Mouse (Mus musculus): Measurements from ENCODE around the gene Bin2. TPM values are rescaled to one million over a fixed set of nuclear protein-coding genes. Genes with fewer than 3 reads are reported as not detected.

The Bin2 gene
- 5.7 and 6.4 TPM in 2 replicates for polyA plus RNA-seq (2014; fragmentation: Nextera tagmentation; extraction: Ambion mirVana)

DNA sequence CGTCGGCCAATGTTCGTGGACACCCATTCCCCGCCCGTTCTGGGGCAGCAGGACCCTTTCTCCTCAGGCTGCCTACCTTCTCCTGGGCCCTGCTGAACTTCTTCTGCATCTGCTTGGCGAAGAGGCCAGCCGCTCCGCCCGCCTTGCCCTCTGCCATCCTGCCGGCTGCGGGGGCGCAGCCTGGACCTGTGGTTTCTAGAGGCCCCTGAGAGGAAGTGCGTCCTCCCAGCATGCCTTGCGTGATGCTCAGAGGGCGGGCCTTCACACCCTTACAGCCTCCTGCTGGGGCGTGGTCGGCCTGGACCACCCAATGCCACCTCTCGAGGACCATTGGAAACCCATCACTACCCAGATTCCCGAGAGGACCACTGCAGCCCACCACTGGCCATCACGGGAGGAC is at the start of gene Bin2:
Gene Bin2, minus strand, starts transcription at position 217 of the 400 bp plus-strand sequence.
- WGBS: 91% methylated on average over 20 of the region's 20 CpGs
- Histone ChIP-seq H3K4me2 (ENCODE audit: low read length) (no peak within 1 kb of the TSS), H3K4me3 (ENCODE audit: low read depth, low read length) (no peak within 1 kb of the TSS), H3K9ac (ENCODE audit: low read length) (no peak within 1 kb of the TSS), H3K9me3 (ENCODE audit: control insufficient read depth, low read length) (no peaks in the 10 kb centered on the region), H3K27ac (ENCODE audit: low read depth) (no peak within 1 kb of the TSS), H3K27me3 (replicated peaks; ENCODE audit: control insufficient read depth, insufficient read depth, low read length) (no peaks in the 10 kb centered on the region), H3K4me1 (replicated peaks; ENCODE audit: control insufficient read depth, insufficient read depth, low read length) (peaks cover 25% of the 10 kb centered on the region), H3K36me3 (ENCODE audit: control insufficient read depth, insufficient read depth, low read length) (no peaks in the 10 kb centered on the region)
- ATAC-seq (replicated peaks; ENCODE audit: low FRiP score, low TSS enrichment, low read depth) (no peak), DNase-seq (ENCODE audit: low spot score) (no peak)

DNA sequence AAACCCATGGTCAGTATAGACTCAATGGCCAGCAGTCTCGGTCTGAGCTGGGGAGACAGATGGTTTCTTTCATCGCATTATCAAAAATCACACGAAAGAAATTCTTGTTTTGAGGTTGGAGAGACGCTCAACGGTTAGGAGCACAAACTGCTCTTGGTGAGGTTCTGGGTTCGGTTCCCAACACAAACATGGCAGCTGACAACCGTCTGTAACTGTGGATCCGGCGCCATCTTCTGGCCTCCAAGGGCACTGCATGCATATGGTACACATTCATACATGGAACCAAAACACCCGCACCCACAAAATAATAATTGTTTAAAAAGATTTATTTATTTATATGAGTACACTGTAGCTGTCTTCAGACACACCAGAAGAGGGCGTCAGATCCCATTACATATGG is 49.2 kb upstream of the Bin2 start:
- Histone ChIP-seq H3K9me3 (ENCODE audit: control insufficient read depth, low read length) (no peaks in the 10 kb centered on the region), H3K4me1 (replicated peaks; ENCODE audit: control insufficient read depth, insufficient read depth, low read length) (no peaks in the 10 kb centered on the region)
- WGBS: 79% methylated on average over 11 of the region's 11 CpGs

GRCm38 (mm10) chr15:100717933-100718332 is 48.6 kb upstream of the Bin2 start:
- Histone ChIP-seq H3K4me3 (ENCODE audit: low read depth, low read length) (no peak overlapping the region), H3K27me3 (replicated peaks; ENCODE audit: control insufficient read depth, insufficient read depth, low read length) (no peaks in the 10 kb centered on the region), H3K9ac (ENCODE audit: low read length) (no peak overlapping the region), H3K4me1 (replicated peaks; ENCODE audit: control insufficient read depth, insufficient read depth, low read length) (no peaks in the 10 kb centered on the region), H3K9me3 (ENCODE audit: control insufficient read depth, low read length) (no peaks in the 10 kb centered on the region), H3K27ac (ENCODE audit: low read depth) (no peak overlapping the region), H3K4me2 (ENCODE audit: low read length) (no peak overlapping the region), H3K36me3 (ENCODE audit: control insufficient read depth, insufficient read depth, low read length) (no peaks in the 10 kb centered on the region)
- ATAC-seq (replicated peaks; ENCODE audit: low FRiP score, low TSS enrichment, low read depth) (no peak), DNase-seq (ENCODE audit: low spot score) (no peak)
- WGBS: 78% methylated on average over 6 of the region's 6 CpGs

More for the DNA sequence above, 49.2 kb upstream of the Bin2 start:
- Histone ChIP-seq H3K4me3 (ENCODE audit: low read depth, low read length) (no peak overlapping the region), H3K4me2 (ENCODE audit: low read length) (no peak overlapping the region), H3K27me3 (replicated peaks; ENCODE audit: control insufficient read depth, insufficient read depth, low read length) (no peaks in the 10 kb centered on the region), H3K9ac (ENCODE audit: low read length) (no peak overlapping the region), H3K27ac (ENCODE audit: low read depth) (no peak overlapping the region), H3K36me3 (ENCODE audit: control insufficient read depth, insufficient read depth, low read length) (no peaks in the 10 kb centered on the region)
- DNase-seq (ENCODE audit: low spot score) (no peak), ATAC-seq (replicated peaks; ENCODE audit: low FRiP score, low TSS enrichment, low read depth) (no peak)

GRCm38 (mm10) chr15:100715399-100715993 is 46.1 kb upstream of the Bin2 start:
- H3K27ac ChIP-seq (ENCODE audit: low read depth): no peak overlapping the region
- no peak overlapping the region for H3K4me3 ChIP-seq (ENCODE audit: low read depth, low read length)
- H3K27me3 ChIP-seq (replicated peaks; ENCODE audit: control insufficient read depth, insufficient read depth, low read length): no peaks in the 10 kb centered on the region
- H3K4me2 ChIP-seq (ENCODE audit: low read length): no peak overlapping the region
- no peaks in the 10 kb centered on the region for H3K36me3 ChIP-seq (ENCODE audit: control insufficient read depth, insufficient read depth, low read length)
- ATAC-seq (replicated peaks; ENCODE audit: low FRiP score, low TSS enrichment, low read depth) (no peak), DNase-seq (ENCODE audit: low spot score) (no peak)
- 78% methylated on average over 9 of the region's 9 CpGs for WGBS
- no peak overlapping the region for H3K9ac ChIP-seq (ENCODE audit: low read length)
- H3K4me1 ChIP-seq (replicated peaks; ENCODE audit: control insufficient read depth, insufficient read depth, low read length): no peaks in the 10 kb centered on the region
- no peaks in the 10 kb centered on the region for H3K9me3 ChIP-seq (ENCODE audit: control insufficient read depth, low read length)

- H3K36me3 ChIP-seq (ENCODE audit: control insufficient read depth, insufficient read depth, low read length): no peaks in the 10 kb centered on the region
- ATAC-seq (replicated peaks; ENCODE audit: low FRiP score, low TSS enrichment, low read depth): no peak
- no peaks in the 10 kb centered on the region for H3K4me1 ChIP-seq (replicated peaks; ENCODE audit: control insufficient read depth, insufficient read depth, low read length)
- no peak overlapping the region for H3K4me3 ChIP-seq (ENCODE audit: low read depth, low read length)
- no peak for DNase-seq (ENCODE audit: low spot score)
- WGBS: 87% methylated on average over 8 of the region's 8 CpGs
- no peak overlapping the region for H3K27ac ChIP-seq (ENCODE audit: low read depth)
- no peak overlapping the region for H3K4me2 ChIP-seq (ENCODE audit: low read length)
- no peaks in the 10 kb centered on the region for H3K27me3 ChIP-seq (replicated peaks; ENCODE audit: control insufficient read depth, insufficient read depth, low read length)
- no peak overlapping the region for H3K9ac ChIP-seq (ENCODE audit: low read length)
- H3K9me3 ChIP-seq (ENCODE audit: control insufficient read depth, low read length): no peaks in the 10 kb centered on the region
Observed at GRCm38 (mm10) chr15:100714470-100714869, 45.1 kb upstream of the Bin2 start.

DNA sequence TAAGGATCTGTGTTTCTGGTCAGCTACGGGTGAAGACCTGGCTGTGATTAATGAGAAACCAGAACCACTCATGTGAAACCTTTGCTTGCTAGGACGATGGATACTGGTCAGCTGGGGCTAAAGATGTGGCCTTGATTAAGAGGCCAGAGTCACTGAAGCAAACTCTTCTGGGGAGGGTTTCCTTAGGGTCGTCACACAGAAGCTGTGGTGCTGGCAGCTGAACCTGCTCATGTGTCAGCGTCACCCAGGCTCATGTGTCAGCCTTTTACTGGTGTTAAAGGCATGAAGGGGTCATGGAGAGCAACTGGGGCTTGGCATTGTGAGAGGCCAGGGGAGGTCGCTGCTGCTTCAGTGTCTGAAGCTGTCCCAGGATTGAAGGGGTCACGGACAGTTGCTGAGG is 41.5 kb upstream of the Bin2 start:
- no peaks in the 10 kb centered on the region for H3K4me1 ChIP-seq (replicated peaks; ENCODE audit: control insufficient read depth, insufficient read depth, low read length)
- H3K36me3 ChIP-seq (ENCODE audit: control insufficient read depth, insufficient read depth, low read length): no peaks in the 10 kb centered on the region
- no peaks in the 10 kb centered on the region for H3K27me3 ChIP-seq (replicated peaks; ENCODE audit: control insufficient read depth, insufficient read depth, low read length)
- ATAC-seq (replicated peaks; ENCODE audit: low FRiP score, low TSS enrichment, low read depth): no peak
- no peak overlapping the region for H3K4me2 ChIP-seq (ENCODE audit: low read length)
- H3K27ac ChIP-seq (ENCODE audit: low read depth): no peak overlapping the region
- DNase-seq (ENCODE audit: low spot score): no peak
- no peaks in the 10 kb centered on the region for H3K9me3 ChIP-seq (ENCODE audit: control insufficient read depth, low read length)
- H3K9ac ChIP-seq (ENCODE audit: low read length): no peak overlapping the region
- no peak overlapping the region for H3K4me3 ChIP-seq (ENCODE audit: low read depth, low read length)
- 67% methylated on average over 6 of the region's 6 CpGs for WGBS

DNA sequence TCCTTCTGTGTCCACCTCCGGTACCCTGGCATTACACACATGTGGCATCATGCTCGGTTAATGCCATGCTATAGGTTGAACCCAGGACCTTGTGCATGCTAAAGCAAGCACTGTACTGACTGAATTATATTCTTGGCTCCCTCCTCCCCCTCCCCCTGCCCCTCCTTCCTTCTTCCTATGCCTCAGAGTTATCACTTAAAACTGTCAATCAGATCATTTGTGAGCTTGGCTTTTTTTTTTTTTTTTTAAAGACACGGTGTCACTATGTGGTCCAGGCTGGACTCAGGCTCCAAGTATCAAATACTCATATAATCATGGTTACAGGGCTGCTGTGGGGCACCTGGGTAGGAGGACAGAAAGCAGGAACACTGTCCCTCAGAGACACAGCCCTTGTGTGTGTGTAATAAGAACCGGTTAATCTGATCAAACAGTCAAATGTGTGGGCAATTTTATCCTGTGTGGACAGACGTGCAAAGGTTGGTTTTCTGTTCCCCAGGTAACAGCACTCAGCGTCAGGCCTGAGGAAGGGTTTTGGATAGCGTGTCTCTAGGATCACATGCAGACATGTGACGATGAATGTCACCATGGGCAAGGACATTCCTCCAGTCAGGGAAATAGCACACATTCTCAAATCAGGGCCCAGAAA is 39.2 kb upstream of the Bin2 start:
- no peak overlapping the region for H3K9ac ChIP-seq (ENCODE audit: low read length)
- H3K36me3 ChIP-seq (ENCODE audit: control insufficient read depth, insufficient read depth, low read length): no peaks in the 10 kb centered on the region
- DNase-seq (ENCODE audit: low spot score) (no peak), ATAC-seq (replicated peaks; ENCODE audit: low FRiP score, low TSS enrichment, low read depth) (no peak)
- no peak overlapping the region for H3K4me3 ChIP-seq (ENCODE audit: low read depth, low read length)
- 0 out of 2 replicates have a peak, but pooled peaks cover 6% of the 10 kb centered on the region for H3K4me1 ChIP-seq (replicated peaks; ENCODE audit: control insufficient read depth, insufficient read depth, low read length)
- H3K27ac ChIP-seq (ENCODE audit: low read depth): no peak overlapping the region; the same call in 1 of the 2 replicates
- no peaks in the 10 kb centered on the region for H3K9me3 ChIP-seq (ENCODE audit: control insufficient read depth, low read length)
- no peak overlapping the region for H3K4me2 ChIP-seq (ENCODE audit: low read length)
- WGBS: 70% methylated on average over 8 of the region's 8 CpGs
- no peaks in the 10 kb centered on the region for H3K27me3 ChIP-seq (replicated peaks; ENCODE audit: control insufficient read depth, insufficient read depth, low read length)

GRCm38 (mm10) chr15:100706226-100706625 is 36.9 kb upstream of the Bin2 start:
- Histone ChIP-seq H3K4me1 (replicated peaks; ENCODE audit: control insufficient read depth, insufficient read depth, low read length) (0 out of 2 replicates have a peak, but pooled peaks cover 6% of the 10 kb centered on the region), H3K9me3 (ENCODE audit: control insufficient read depth, low read length) (no peaks in the 10 kb centered on the region), H3K36me3 (ENCODE audit: control insufficient read depth, insufficient read depth, low read length) (no peaks in the 10 kb centered on the region), H3K27ac (ENCODE audit: low read depth) (no peak overlapping the region), H3K4me2 (ENCODE audit: low read length) (no peak overlapping the region), H3K4me3 (ENCODE audit: low read depth, low read length) (no peak overlapping the region), H3K9ac (ENCODE audit: low read length) (no peak overlapping the region), H3K27me3 (replicated peaks; ENCODE audit: control insufficient read depth, insufficient read depth, low read length) (no peaks in the 10 kb centered on the region)
- no peak for DNase-seq (ENCODE audit: low spot score)
- WGBS: 68% methylated on average over 8 of the region's 8 CpGs
- ATAC-seq (replicated peaks; ENCODE audit: low FRiP score, low TSS enrichment, low read depth): no peak

DNA sequence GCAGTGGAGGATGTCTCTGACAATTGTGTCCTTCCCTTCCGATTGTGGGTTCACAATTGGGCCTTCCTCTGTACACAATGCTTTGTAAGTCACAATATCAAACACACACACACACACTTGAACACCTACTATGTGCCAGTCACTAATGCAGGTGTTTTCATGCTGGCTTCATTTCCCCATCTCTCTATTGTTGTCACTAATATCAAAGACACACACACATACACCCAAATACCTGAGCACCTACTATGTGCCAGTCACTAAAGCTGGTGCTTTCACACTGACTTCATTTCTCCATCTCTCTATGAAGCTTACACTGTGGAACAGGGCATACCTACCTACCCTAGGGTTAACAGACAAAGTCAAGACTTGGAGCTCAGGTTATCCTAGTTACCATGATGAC is 36.0 kb upstream of the Bin2 start:
- H3K9me3 ChIP-seq (ENCODE audit: control insufficient read depth, low read length): no peaks in the 10 kb centered on the region
- H3K4me2 ChIP-seq (ENCODE audit: low read length): no peak overlapping the region
- H3K4me1 ChIP-seq (replicated peaks; ENCODE audit: control insufficient read depth, insufficient read depth, low read length): 0 out of 2 replicates have a peak, but pooled peaks cover 6% of the 10 kb centered on the region
- ATAC-seq (replicated peaks; ENCODE audit: low FRiP score, low TSS enrichment, low read depth) (no peak), DNase-seq (ENCODE audit: low spot score) (no peak)
- H3K9ac ChIP-seq (ENCODE audit: low read length): no peak overlapping the region
- H3K36me3 ChIP-seq (ENCODE audit: control insufficient read depth, insufficient read depth, low read length): no peaks in the 10 kb centered on the region
- H3K4me3 ChIP-seq (ENCODE audit: low read depth, low read length): no peak overlapping the region
- H3K27me3 ChIP-seq (replicated peaks; ENCODE audit: control insufficient read depth, insufficient read depth, low read length): no peaks in the 10 kb centered on the region
- WGBS: 90% methylated on average over 1 of the region's 1 CpGs
- H3K27ac ChIP-seq (ENCODE audit: low read depth): no peak overlapping the region

All from intestine, embryonic 14.5 days (tissue).